Mouse (Mus musculus) liver, postnatal 0 days (tissue): ENCODE measurements around the gene Tbxas1.

Experiments
- CTCF ChIP-seq: sonication (generic); IDR thresholded peaks from 2 replicates; pipeline ENCODE4 v1.5.1; 2016; ENCODE audit warnings: antibody characterized with exemption, low read depth
- EP300 ChIP-seq: IDR thresholded peaks from 2 replicates; pipeline ENCODE4 v1.6.1; 2016; ENCODE audit warnings: antibody characterized with exemption, low read depth, mild to moderate bottlenecking

GRCm38 (mm10) chr6:38892017-38892416 lies 16.8 kb downstream of the Tbxas1 start:
- TF ChIP-seq CTCF (no peak), EP300 (peak; percentile 97)
